Mouse (Mus musculus) mouse embryonic stem cell (cell line): Measurements from ENCODE around the gene P3h3.
"Not testable (repeated sequence)": the region's sequence is repeated elsewhere in the genome, so short reads cannot be mapped to it uniquely, and the experiment has no call there.

ENCODE experiments used
- in situ Hi-C, 2 experiments: fragments of 300-500 bp; cut with MboI; formaldehyde crosslinking; loops; 1 replicate in 1 of 2; 3 replicates in 1 of 2; pipeline ENCODE4 v1.14.3; 2019 to 2020; ENCODE audit warnings: low sequenced_read_pairs in 2 of 2, low pct_unique_long_range_greater_than_20kb in 1 of 2, mixed read lengths in 1 of 2; ENCODE audit not compliant: unreplicated experiment in 1 of 2

P3h3 gene

DNA sequence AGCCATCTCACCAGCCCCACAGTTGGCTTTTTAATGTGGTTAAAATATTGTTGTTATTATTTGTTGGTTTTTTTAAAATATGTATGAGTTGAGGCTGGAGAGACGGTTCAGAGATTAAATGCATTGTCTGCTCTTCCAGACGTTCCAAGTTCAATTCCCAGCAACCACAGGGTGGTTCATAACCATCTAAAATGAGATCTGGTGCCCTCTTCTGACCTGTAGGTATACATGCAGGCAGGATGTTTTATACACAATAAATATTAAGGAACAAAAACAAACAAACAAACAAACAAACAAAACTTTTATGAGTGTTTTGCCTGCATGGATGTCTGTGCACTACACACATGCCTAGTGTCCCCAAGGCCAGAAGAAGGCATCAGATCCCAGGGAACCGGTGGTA is 54.5 kb downstream of the P3h3 start:
- in situ Hi-C loops: no loop called here

- in situ Hi-C loops: not testable (repeated sequence)
These were observed 55.2 kb downstream of the P3h3 start for GRCm38 (mm10) chr6:124802400-124802799.

DNA sequence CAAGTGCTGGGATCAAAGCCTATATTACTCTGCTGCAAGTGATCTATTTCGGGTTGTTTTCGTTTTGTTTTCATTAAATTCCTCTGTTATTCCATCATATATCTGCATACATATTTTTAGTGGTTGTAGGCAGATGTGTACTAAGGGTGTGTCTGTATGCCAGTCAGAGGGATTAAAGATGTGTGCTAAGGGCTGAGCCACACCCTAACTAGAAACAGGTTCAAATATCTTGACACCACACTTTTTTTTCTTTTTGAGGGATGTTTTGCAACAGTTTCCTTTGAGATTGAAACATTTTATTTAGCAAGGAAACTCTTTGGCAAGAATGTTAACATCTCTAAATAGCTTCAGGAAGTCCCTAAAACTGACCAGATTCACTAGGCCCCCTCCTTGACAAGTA is 61.4 kb downstream of the P3h3 start:
- in situ Hi-C loops: no loop called here

DNA sequence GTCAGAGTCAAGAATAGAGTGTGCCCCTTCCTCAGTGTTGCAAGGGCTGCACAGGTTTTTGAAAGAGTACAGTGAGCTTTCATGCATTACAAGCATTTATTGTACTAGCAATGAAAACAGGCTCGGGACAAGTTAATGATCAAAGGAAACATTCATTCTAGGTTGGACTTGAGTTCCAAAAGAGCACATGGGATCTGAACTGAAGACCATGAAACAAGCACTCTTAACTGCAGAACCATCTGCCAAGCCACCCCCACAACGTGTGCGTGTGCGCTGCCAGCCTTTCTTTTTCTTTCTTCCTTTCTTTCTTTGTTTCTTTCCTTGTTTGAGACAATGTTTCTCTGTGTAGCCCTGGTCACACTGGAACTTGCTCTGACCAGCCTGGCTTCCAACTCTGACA is 61.8 kb downstream of the P3h3 start:
- in situ Hi-C loops: no loop called here

DNA sequence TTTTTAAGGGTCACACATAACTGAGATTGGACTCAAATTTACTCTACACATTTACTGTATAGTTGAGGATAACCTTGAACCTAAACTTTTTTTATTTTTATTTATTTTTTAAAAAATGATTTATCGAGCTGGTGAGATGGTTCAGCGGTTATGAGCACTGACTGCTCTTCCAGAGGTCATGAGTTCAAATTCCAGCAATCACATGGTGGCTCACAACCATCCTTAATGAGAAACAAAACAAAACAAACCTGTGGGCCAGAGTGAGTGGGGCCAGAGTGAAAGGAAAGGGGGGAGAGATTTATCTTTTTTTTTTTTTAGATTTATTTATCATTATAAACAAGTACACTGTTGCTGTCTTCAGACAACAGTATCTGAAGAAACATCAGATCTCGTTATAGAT is 65.6 kb downstream of the P3h3 start:
- in situ Hi-C loops: no loop called here
